Mouse (Mus musculus) embryonic fibroblast, embryonic 13.5 days (primary cell): ENCODE data around the gene Dnmt1. TPM values are rescaled to one million over a fixed set of nuclear protein-coding genes. Genes with fewer than 3 reads are reported as not detected.

Source experiments
- H3K27ac ChIP-seq: 2 replicates; pipeline ENCODE4 v1.5.1; 2012; ENCODE audit warnings: low read length, control low read depth, inconsistent platforms; ENCODE audit not compliant: insufficient read depth
- H3K4me1 ChIP-seq: 2 replicates; pipeline ENCODE4 v1.6.1; 2011; ENCODE audit warnings: low read length; ENCODE audit not compliant: control insufficient read depth, insufficient read depth
- H3K4me3 ChIP-seq: 2 replicates; pipeline ENCODE4 v1.5.1; 2011; ENCODE audit warnings: mild to moderate bottlenecking, control low read depth, low read length; ENCODE audit not compliant: insufficient read depth
- CTCF ChIP-seq: IDR thresholded peaks from 2 replicates; pipeline ENCODE4 v1.5.1; 2011; ENCODE audit warnings: mild to moderate bottlenecking, control low read depth, low read length, moderate library complexity, borderline replicate concordance; ENCODE audit not compliant: insufficient read depth
- POLR2A ChIP-seq: IDR thresholded peaks from 2 replicates; pipeline ENCODE4 v1.6.1; 2011; ENCODE audit warnings: low read depth, mild to moderate bottlenecking, control low read depth, low read length, moderate library complexity
- polyA plus RNA-seq: library from polyadenylated mRNA; stranded (reverse); fragments of >200 nt; gene quantifications from 2 replicates; pipeline ENCODE4 v1.2.4, GENCODE M21; 2011; ENCODE audit warnings: low read depth; ENCODE audit not compliant: missing spikeins, insufficient read length

Gene Dnmt1
- polyA plus RNA-seq, 1 experiment = 59.0 TPM

DNA sequence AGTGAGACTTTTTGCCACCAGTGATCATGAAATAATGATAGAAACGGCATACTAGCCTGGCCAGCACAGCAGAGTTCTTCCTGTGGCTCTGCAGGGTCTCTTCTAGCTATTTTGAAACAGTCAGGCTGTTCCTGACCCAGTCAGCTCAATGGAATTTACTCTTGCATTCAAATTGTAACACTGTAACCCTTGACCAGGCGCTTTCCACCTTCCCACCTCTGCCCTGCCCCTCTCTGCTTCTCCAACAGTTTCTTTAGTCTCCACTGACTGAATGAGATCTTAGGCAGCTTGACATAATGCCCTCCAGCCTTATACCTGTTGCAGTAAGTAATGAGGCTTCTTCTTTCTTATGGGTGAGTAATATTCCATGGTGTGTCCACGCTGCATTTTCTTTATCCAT, 92.8 kb downstream of the Dnmt1 start:
- no peaks in the 10 kb centered on the region; the same call in 1 of the 2 replicates for H3K4me1 ChIP-seq
- no peak overlapping the region for H3K4me3 ChIP-seq
- TF ChIP-seq CTCF = no peak
- TF ChIP-seq POLR2A = no peak
- no peak overlapping the region for H3K27ac ChIP-seq

DNA sequence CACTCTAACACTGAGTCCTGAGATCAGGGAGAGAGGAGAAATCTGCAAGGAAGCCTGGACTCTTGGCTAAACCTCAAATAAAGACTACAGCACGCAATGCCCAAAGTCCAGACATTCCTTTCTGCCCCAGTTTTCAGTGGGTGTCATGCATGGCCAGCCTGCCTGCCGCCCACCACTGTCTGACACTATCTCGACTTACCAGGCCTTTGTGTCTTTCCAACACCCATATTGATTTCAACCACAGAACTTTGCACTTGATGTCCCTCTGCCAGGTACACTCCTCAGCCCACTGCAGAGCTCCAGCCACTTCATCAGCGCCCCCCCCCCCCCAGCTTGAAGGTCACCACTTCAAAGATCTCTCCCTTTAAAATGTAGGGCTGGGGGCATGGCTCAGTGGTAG, 97.5 kb downstream of the Dnmt1 start:
- Histone ChIP-seq H3K4me3 (no peak overlapping the region), H3K27ac (no peak overlapping the region), H3K4me1 (no peaks in the 10 kb centered on the region; the same call in 1 of the 2 replicates)
- TF ChIP-seq POLR2A (no peak), CTCF (no peak)

DNA sequence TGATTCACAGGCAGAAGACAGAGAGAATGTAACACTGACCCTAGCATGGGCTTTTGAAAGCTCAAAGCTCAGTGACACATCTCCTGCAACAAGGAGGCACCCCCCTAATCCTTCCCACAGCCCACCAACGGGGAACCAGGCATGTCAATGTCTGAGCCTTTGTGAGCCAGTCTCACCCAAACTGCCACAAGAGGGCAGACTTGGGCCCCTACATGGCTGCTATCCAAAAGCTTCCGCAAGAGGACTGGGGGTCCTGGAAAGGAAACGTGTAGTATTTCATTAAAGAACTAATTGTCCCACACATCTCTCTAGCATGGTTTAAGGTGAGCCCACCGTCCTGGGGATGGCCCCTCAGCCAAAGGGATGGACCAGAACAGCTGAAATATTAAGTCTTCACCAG, 97.9 kb downstream of the Dnmt1 start:
- Histone ChIP-seq H3K4me1 (no peaks in the 10 kb centered on the region; the same call in 1 of the 2 replicates), H3K27ac (peak overlapping the region; percentile 15; the same call in 1 of the 2 replicates), H3K4me3 (no peak overlapping the region)
- no peak for TF ChIP-seq POLR2A
- TF ChIP-seq CTCF = peak; percentile 7; the same call in 1 of the 2 replicates

DNA sequence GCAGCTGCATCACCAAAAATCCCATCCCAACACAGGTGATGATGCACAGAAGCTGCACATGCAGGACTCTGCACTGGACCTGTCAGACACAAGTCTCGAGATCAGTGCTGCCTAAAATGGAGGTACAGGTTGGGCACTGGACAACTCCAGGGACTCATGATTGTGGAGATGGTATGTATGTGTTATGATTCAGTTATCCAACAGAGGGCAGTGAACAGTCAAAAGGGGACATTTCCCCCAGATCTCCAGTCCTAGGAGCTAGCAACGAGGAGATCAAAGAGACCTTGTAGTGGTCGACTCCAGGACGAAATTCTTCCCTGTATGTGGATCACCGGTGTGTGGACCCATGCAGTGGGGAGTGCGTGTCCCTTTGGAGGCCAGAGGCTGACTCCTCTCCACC, 99.8 kb downstream of the Dnmt1 start:
- Histone ChIP-seq H3K4me3 (no peak overlapping the region), H3K4me1 (no peaks in the 10 kb centered on the region; the same call in 1 of the 2 replicates), H3K27ac (no peak overlapping the region)
- TF ChIP-seq CTCF = no peak
- no peak for TF ChIP-seq POLR2A

Other genes with a start within 250 kb of the Dnmt1 start
- gene Olfm2, start 213.5 kb downstream of the Dnmt1 start, polyA plus RNA-seq = 3.6 and 6.5 TPM in 2 replicates
- gene Col5a3, start 144.8 kb downstream of the Dnmt1 start, polyA plus RNA-seq = 68.7 and 71.7 TPM in 2 replicates
- not detected in 2 replicates for gene Rdh8, start 141.4 kb downstream of the Dnmt1 start, polyA plus RNA-seq
- 14.7 and 25.3 TPM in 2 replicates for gene A230050P20Rik, start 91.2 kb downstream of the Dnmt1 start, polyA plus RNA-seq
- 2.9 and 4.9 TPM in 2 replicates for gene Angptl6, start 80.2 kb downstream of the Dnmt1 start, polyA plus RNA-seq
- 31.1 and 34.5 TPM in 2 replicates for gene Ppan, start 71.7 kb downstream of the Dnmt1 start, polyA plus RNA-seq
- 106 and 107 TPM in 2 replicates for gene Eif3g, start 61.3 kb downstream of the Dnmt1 start, polyA plus RNA-seq
- 34.0 and 36.2 TPM in 2 replicates for gene S1pr2, start 16.9 kb upstream of the Dnmt1 start, polyA plus RNA-seq
- 43.7 and 43.9 TPM in 2 replicates for gene Mrpl4, start 42.9 kb upstream of the Dnmt1 start, polyA plus RNA-seq
- gene Icam1, start 56.1 kb upstream of the Dnmt1 start, polyA plus RNA-seq = 15.4 and 18.9 TPM in 2 replicates
- gene Icam4, start 69.5 kb upstream of the Dnmt1 start, polyA plus RNA-seq = not detected in 2 replicates
- gene Icam5, start 72.2 kb upstream of the Dnmt1 start, polyA plus RNA-seq = 0.82 and 1.0 TPM in 2 replicates
- gene Zglp1, start 107.2 kb upstream of the Dnmt1 start, polyA plus RNA-seq = not detected in 2 replicates
- gene Gm49373, start 113.2 kb upstream of the Dnmt1 start, polyA plus RNA-seq = 0.35 and 0.44 TPM in 2 replicates
- gene Fdx1l, start 113.7 kb upstream of the Dnmt1 start, polyA plus RNA-seq = 20.9 and 29.0 TPM in 2 replicates
- 2.4 and 5.2 TPM in 2 replicates for gene Gm38431, start 132.1 kb upstream of the Dnmt1 start, polyA plus RNA-seq
- gene Raver1, start 132.1 kb upstream of the Dnmt1 start, polyA plus RNA-seq = 34.2 and 40.8 TPM in 2 replicates
- 11.1 and 15.1 TPM in 2 replicates for gene Tyk2, start 171.4 kb upstream of the Dnmt1 start, polyA plus RNA-seq
- 142 and 166 TPM in 2 replicates for gene Cdc37, start 190.1 kb upstream of the Dnmt1 start, polyA plus RNA-seq
- 14.7 and 20.6 TPM in 2 replicates for gene Pde4a, start 205.8 kb upstream of the Dnmt1 start, polyA plus RNA-seq